Mouse (Mus musculus): Measurements from ENCODE around the gene Olfr418. TPM values are rescaled to one million over a fixed set of nuclear protein-coding genes. Genes with fewer than 3 reads are reported as not detected.

The Olfr418 gene
- total and polyA plus RNA-seq, 3 experiments = not detected

GRCm38 (mm10) chr1:173216481-173216880 lies 49.3 kb upstream of the Olfr418 start (continued):
- peak; percentile 93 for TF ChIP-seq RCOR1 (IDR thresholded peaks at IDR 0.05; ENCODE audit: low read depth, low read length)
- no peak for TF ChIP-seq NRF1 (IDR thresholded peaks at IDR 0.05; ENCODE audit: insufficient read depth, low read depth, low read length, poor library complexity, severe bottlenecking)
- TF ChIP-seq ZKSCAN1 (IDR thresholded peaks at IDR 0.05; ENCODE audit: low read depth, low read length) = no peak
- TF ChIP-seq EP300 (IDR thresholded peaks at IDR 0.05; ENCODE audit: low read depth in 1 of 2, low read length in 2 of 2) = peak; percentile 99 to 100
- TF ChIP-seq MXI1 (IDR thresholded peaks at IDR 0.05; ENCODE audit: low read depth, low read length) = peak; percentile 38; the same call in 1 of the 2 replicates
- peak; percentile 82 for TF ChIP-seq GABPA (IDR thresholded peaks at IDR 0.05; ENCODE audit: low read depth, low read length)

- Histone ChIP-seq H3K4me3 (ENCODE audit: control insufficient read depth in 1 of 2, insufficient read depth in 1 of 2, low read depth in 2 of 2, low read length in 2 of 2) (peak within 1 kb of the TSS in 1 of 2 experiments; percentile 36; a peak in 1 of 4 replicates), H3K9ac (ENCODE audit: control insufficient read depth, low read depth, low read length, poor library complexity, severe bottlenecking) (peak within 1 kb of the TSS; percentile 29; the same call in 1 of the 2 replicates), H3K79me2 (ENCODE audit: control insufficient read depth, insufficient read depth, low read length, poor library complexity) (no peaks in the 10 kb centered on the region), H3K36me3 (ENCODE audit: control insufficient read depth in 1 of 2, insufficient read depth in 2 of 2, low read length in 2 of 2) (peaks cover 0 to 15% of the 10 kb centered on the region in 2 experiments; a peak in 3 of 4 replicates), H3K4me1 (ENCODE audit: control insufficient read depth in 1 of 2, insufficient read depth in 2 of 2, low read length in 2 of 2) (peaks cover 9 to 29% of the 10 kb centered on the region in 2 experiments), H3K27ac (ENCODE audit: control insufficient read depth, low read depth, low read length) (peak within 1 kb of the TSS; percentile 66), H3K9me3 (replicated peaks; ENCODE audit: insufficient read depth, low read length) (no peaks in the 10 kb centered on the region), H3K27me3 (ENCODE audit: control insufficient read depth in 1 of 2, insufficient read depth in 2 of 2, low read length in 2 of 2) (no peaks in the 10 kb centered on the region)
- DNase-seq (ENCODE audit: low read depth, low spot score) = peak; percentile 60
- TF ChIP-seq EP300 (IDR thresholded peaks at IDR 0.05; ENCODE audit: low read depth in 1 of 2, low read length in 2 of 2) (peak; percentile 70 to 75), ELF1 (IDR thresholded peaks at IDR 0.05; ENCODE audit: low read depth, low read length) (0 out of 2 replicates have a peak, but pooled peaks have one; percentile 12), USF1 (IDR thresholded peaks at IDR 0.05; ENCODE audit: low read depth, low read length) (peak; percentile 30; the same call in 1 of the 2 replicates), MYB (IDR thresholded peaks at IDR 0.05; ENCODE audit: low read depth, low read length) (no peak), MAX (IDR thresholded peaks at IDR 0.05; ENCODE audit: low read length) (peak; percentile 37; the same call in 1 of the 2 replicates), CHD1 (IDR thresholded peaks at IDR 0.05; ENCODE audit: low read depth, low read length) (no peak), MEF2A (IDR thresholded peaks at IDR 0.05; ENCODE audit: extremely low read depth, insufficient replicate concordance, low read depth, low read length, poor library complexity, severe bottlenecking) (peak; percentile 82), GATA1 (IDR thresholded peaks at IDR 0.05; ENCODE audit: low read depth, low read length) (peak; percentile 69; the same call in 1 of the 2 replicates), RCOR1 (IDR thresholded peaks at IDR 0.05; ENCODE audit: low read depth, low read length) (peak; percentile 48; the same call in 1 of the 2 replicates), ETS1 (IDR thresholded peaks at IDR 0.05; ENCODE audit: low read depth, low read length) (peak; percentile 84), TCF12 (IDR thresholded peaks at IDR 0.05; ENCODE audit: low read depth, low read length) (peak; percentile 70), MAFK (IDR thresholded peaks at IDR 0.05; ENCODE audit: borderline replicate concordance, low read depth, low read length) (no peak), SIN3A (IDR thresholded peaks at IDR 0.05; ENCODE audit: low read length) (peak; percentile 46; the same call in 1 of the 2 replicates)
Measured at GRCm38 (mm10) chr1:173227081-173227480, 38.7 kb upstream of the Olfr418 start, which contains the start of gene Fcer1a. Gene Fcer1a, minus strand, starts transcription at chr1:173227214.
